Mouse (Mus musculus) embryonic fibroblast, embryonic 13.5 days (primary cell): Measurements from ENCODE around the gene Cyp27b1.

Experiments used
- CTCF ChIP-seq: IDR thresholded peaks from 2 replicates; pipeline ENCODE4 v1.5.1; 2011; ENCODE audit warnings: mild to moderate bottlenecking, control low read depth, low read length, moderate library complexity, borderline replicate concordance; ENCODE audit not compliant: insufficient read depth
- POLR2A ChIP-seq: IDR thresholded peaks from 2 replicates; pipeline ENCODE4 v1.6.1; 2011; ENCODE audit warnings: low read depth, mild to moderate bottlenecking, control low read depth, low read length, moderate library complexity

GRCm38 (mm10) chr10:127037641-127038040, 10.4 kb upstream of the Cyp27b1 start:
- TF ChIP-seq POLR2A (no peak), CTCF (no peak)
